Mouse (Mus musculus) myocyte (in vitro differentiated cells): ENCODE results near the gene Pde1c.

Experiments used
- CEBPB ChIP-seq: IDR thresholded peaks from 2 replicates; pipeline ENCODE4 v1.6.1; 2011; ENCODE audit warnings: mild to moderate bottlenecking, moderate library complexity; ENCODE audit not compliant: poor library complexity, insufficient read depth, severe bottlenecking
- E2F4 ChIP-seq: IDR thresholded peaks from one replicate; pipeline ENCODE4 v1.6.1; 2011; ENCODE audit warnings: mild to moderate bottlenecking, control low read depth, moderate library complexity; ENCODE audit not compliant: insufficient read depth
- MAX ChIP-seq: IDR thresholded peaks from one replicate; pipeline ENCODE4 v1.6.1; 2011; ENCODE audit warnings: low read depth, mild to moderate bottlenecking, control low read depth
- MYOD1 ChIP-seq, 3 experiments: IDR thresholded peaks; one replicate each; pipeline ENCODE4 v1.6.1; 2011; ENCODE audit warnings: control low read depth in 2 of 3, low read depth in 2 of 3, mild to moderate bottlenecking in 2 of 3, moderate library complexity in 1 of 3; ENCODE audit not compliant: insufficient read length in 2 of 3, control insufficient read depth in 1 of 3
- POLR2A ChIP-seq: IDR thresholded peaks from one replicate; pipeline ENCODE4 v1.6.1; 2011; ENCODE audit warnings: low read depth, mild to moderate bottlenecking, control low read depth, moderate library complexity; ENCODE audit not compliant: insufficient read length
- POLR2AphosphoS2 ChIP-seq: IDR thresholded peaks from one replicate; pipeline ENCODE4 v1.6.1; 2011; ENCODE audit warnings: low read depth, control low read depth; ENCODE audit not compliant: insufficient read length
- SRF ChIP-seq: IDR thresholded peaks from one replicate; pipeline ENCODE4 v1.6.1; 2011; ENCODE audit warnings: low read depth; ENCODE audit not compliant: control insufficient read depth, insufficient read length
- TCF12 ChIP-seq: IDR thresholded peaks from one replicate; pipeline ENCODE4 v1.6.1; 2011; ENCODE audit warnings: mild to moderate bottlenecking, control low read depth; ENCODE audit not compliant: poor library complexity, insufficient read depth, severe bottlenecking
- USF1 ChIP-seq: IDR thresholded peaks from one replicate; pipeline ENCODE4 v1.6.1; 2011; ENCODE audit warnings: low read depth, mild to moderate bottlenecking, control low read depth, moderate library complexity

GRCm38 (mm10) chr6:56027966-56028365 lies 540.9 kb downstream of the Pde1c start:
- TF ChIP-seq TCF12 (no peak), POLR2A (no peak), SRF (no peak), MYOD1 (IDR thresholded peaks at IDR 0.05; ENCODE audit: control insufficient read depth in 1 of 3, insufficient read length in 2 of 3, low read depth in 2 of 3) (no peak), MAX (no peak), E2F4 (no peak), POLR2AphosphoS2 (no peak), USF1 (no peak), CEBPB (no peak)
